Mouse (Mus musculus) cerebellum, adult 2 months (tissue): ENCODE results near the gene Mthfd1.

Source experiments
- CTCF ChIP-seq: fragments of 200-500 bp; IDR thresholded peaks from 2 replicates; pipeline ENCODE4 v1.5.1; 2011; ENCODE audit warnings: low read depth, mild to moderate bottlenecking, control low read depth, low read length, moderate library complexity, borderline replicate concordance; ENCODE audit not compliant: insufficient read depth
- POLR2A ChIP-seq: fragments of 200-500 bp; IDR thresholded peaks from 2 replicates; pipeline ENCODE4 v1.6.1; 2011; ENCODE audit warnings: low read length, control low read depth, borderline replicate concordance; ENCODE audit not compliant: insufficient read depth

DNA sequence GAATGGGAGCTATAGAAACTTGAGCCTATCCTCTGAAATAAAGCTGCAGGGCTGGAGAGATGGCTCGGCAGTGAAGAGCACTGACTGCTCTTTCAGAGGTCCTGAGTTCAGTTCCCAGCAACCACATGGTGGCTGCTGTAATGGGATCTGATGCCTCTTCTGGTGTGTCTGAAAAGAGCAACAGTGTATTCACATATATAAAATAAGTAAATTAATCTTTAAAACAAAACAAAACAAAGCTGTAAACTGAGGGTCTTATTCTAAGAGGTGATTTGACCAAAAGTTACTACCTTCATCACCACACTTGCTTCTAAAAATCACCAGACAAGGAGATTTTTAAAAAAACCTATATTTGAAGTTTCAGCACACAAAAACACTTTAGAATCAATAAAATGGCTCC is 105.8 kb downstream of the Mthfd1 start:
- TF ChIP-seq POLR2A (no peak), CTCF (no peak)
